Mouse (Mus musculus): ENCODE results near the gene Nelfe. TPM values are rescaled to one million over a fixed set of nuclear protein-coding genes. Genes with fewer than 3 reads are reported as not detected.

Gene Nelfe
- polyA plus RNA-seq, 1 experiment from 2014 or later: 104 TPM

- H3K4me1 ChIP-seq (ENCODE audit: control insufficient read depth, insufficient read depth, low read length): 0 out of 2 replicates have a peak, but pooled peaks cover 2% of the 10 kb centered on the region
- H3K9ac ChIP-seq (ENCODE audit: low read depth, low read length): no peak overlapping the region
- no peak overlapping the region for H3K4me2 ChIP-seq (ENCODE audit: low read depth, low read length)
- H3K4me3 ChIP-seq (ENCODE audit: low read length): no peak overlapping the region
- H3K36me3 ChIP-seq (ENCODE audit: control insufficient read depth, insufficient read depth, low read length): no peaks in the 10 kb centered on the region
- no peaks in the 10 kb centered on the region; the same call in 1 of the 2 replicates for H3K27me3 ChIP-seq (replicated peaks; ENCODE audit: control insufficient read depth, insufficient read depth, low read length)
- 56% methylated on average over 3 of the region's 3 CpGs for WGBS
- no peak overlapping the region for H3K27ac ChIP-seq (ENCODE audit: low read length)
- ATAC-seq: no peak
- H3K9me3 ChIP-seq (ENCODE audit: control insufficient read depth, low read length): no peaks in the 10 kb centered on the region
These were observed 33.1 kb downstream of the Nelfe start for GRCm38 (mm10) chr17:34883332-34883731.

DNA sequence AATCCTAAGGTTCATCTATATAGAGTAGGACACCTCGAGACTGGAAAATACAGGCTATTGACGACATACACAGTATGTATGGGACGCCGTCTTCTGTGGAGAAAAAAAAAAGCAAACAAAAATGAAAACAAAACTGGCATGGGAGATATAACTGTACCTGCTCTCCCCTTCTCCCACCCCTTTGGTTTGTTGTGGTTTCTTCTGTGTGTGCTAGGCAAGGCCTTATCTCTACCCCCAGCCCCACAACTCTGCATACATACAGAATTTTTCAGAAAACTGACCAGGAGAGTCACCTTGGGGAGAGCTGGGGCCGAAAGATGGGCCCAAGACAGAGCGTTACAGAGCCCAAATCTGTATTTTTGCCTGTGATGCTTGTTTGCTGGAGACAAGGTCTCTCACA lies 34.5 kb downstream of the Nelfe start:
- H3K27ac ChIP-seq (ENCODE audit: low read length): no peak overlapping the region
- no peak overlapping the region for H3K4me3 ChIP-seq (ENCODE audit: low read length)
- H3K9me3 ChIP-seq (ENCODE audit: control insufficient read depth, low read length): no peaks in the 10 kb centered on the region
- no peak overlapping the region for H3K9ac ChIP-seq (ENCODE audit: low read depth, low read length)
- H3K36me3 ChIP-seq (ENCODE audit: control insufficient read depth, insufficient read depth, low read length): no peaks in the 10 kb centered on the region
- H3K4me2 ChIP-seq (ENCODE audit: low read depth, low read length): no peak overlapping the region
- 85% methylated on average over 6 of the region's 6 CpGs for WGBS
- ATAC-seq: no peak
- no peaks in the 10 kb centered on the region; the same call in 1 of the 2 replicates for H3K27me3 ChIP-seq (replicated peaks; ENCODE audit: control insufficient read depth, insufficient read depth, low read length)
- 0 out of 2 replicates have a peak, but pooled peaks cover 2% of the 10 kb centered on the region for H3K4me1 ChIP-seq (ENCODE audit: control insufficient read depth, insufficient read depth, low read length)

GRCm38 (mm10) chr17:34885615-34886014 lies 35.4 kb downstream of the Nelfe start:
- Histone ChIP-seq H3K27ac (ENCODE audit: low read length) (no peak overlapping the region), H3K4me2 (ENCODE audit: low read depth, low read length) (no peak overlapping the region), H3K4me1 (ENCODE audit: control insufficient read depth, insufficient read depth, low read length) (0 out of 2 replicates have a peak, but pooled peaks cover 2% of the 10 kb centered on the region), H3K36me3 (ENCODE audit: control insufficient read depth, insufficient read depth, low read length) (no peaks in the 10 kb centered on the region), H3K9ac (ENCODE audit: low read depth, low read length) (no peak overlapping the region), H3K4me3 (ENCODE audit: low read length) (no peak overlapping the region), H3K27me3 (replicated peaks; ENCODE audit: control insufficient read depth, insufficient read depth, low read length) (no peaks in the 10 kb centered on the region; the same call in 1 of the 2 replicates), H3K9me3 (ENCODE audit: control insufficient read depth, low read length) (no peaks in the 10 kb centered on the region)
- ATAC-seq: no peak
- 72% methylated on average over 3 of the region's 3 CpGs for WGBS

GRCm38 (mm10) chr17:34887942-34888341 lies 37.8 kb downstream of the Nelfe start:
- H3K4me2 ChIP-seq (ENCODE audit: low read depth, low read length): no peak overlapping the region
- no peaks in the 10 kb centered on the region for H3K9me3 ChIP-seq (ENCODE audit: control insufficient read depth, low read length)
- no peaks in the 10 kb centered on the region for H3K27me3 ChIP-seq (replicated peaks; ENCODE audit: control insufficient read depth, insufficient read depth, low read length)
- H3K27ac ChIP-seq (ENCODE audit: low read length): no peak overlapping the region
- H3K36me3 ChIP-seq (ENCODE audit: control insufficient read depth, insufficient read depth, low read length): no peaks in the 10 kb centered on the region
- 85% methylated on average over 5 of the region's 5 CpGs for WGBS
- H3K4me3 ChIP-seq (ENCODE audit: low read length): no peak overlapping the region
- H3K9ac ChIP-seq (ENCODE audit: low read depth, low read length): no peak overlapping the region
- no peak for ATAC-seq
- no peaks in the 10 kb centered on the region for H3K4me1 ChIP-seq (ENCODE audit: control insufficient read depth, insufficient read depth, low read length)

- no peak overlapping the region for H3K4me2 ChIP-seq (ENCODE audit: low read depth, low read length)
- peaks cover 9% of the 10 kb centered on the region for H3K4me1 ChIP-seq (ENCODE audit: control insufficient read depth, insufficient read depth, low read length)
- H3K4me3 ChIP-seq (ENCODE audit: low read length): no peak overlapping the region
- WGBS: 87% methylated on average over 12 of the region's 12 CpGs
- H3K9ac ChIP-seq (ENCODE audit: low read depth, low read length): no peak overlapping the region
- H3K27ac ChIP-seq (ENCODE audit: low read length): no peak overlapping the region
- no peaks in the 10 kb centered on the region for H3K9me3 ChIP-seq (ENCODE audit: control insufficient read depth, low read length)
- ATAC-seq: no peak
- no peaks in the 10 kb centered on the region for H3K36me3 ChIP-seq (ENCODE audit: control insufficient read depth, insufficient read depth, low read length)
- no peaks in the 10 kb centered on the region for H3K27me3 ChIP-seq (replicated peaks; ENCODE audit: control insufficient read depth, insufficient read depth, low read length)
These were observed 40.0 kb downstream of the Nelfe start for GRCm38 (mm10) chr17:34890074-34890743.

- Histone ChIP-seq H3K9me3 (ENCODE audit: control insufficient read depth, low read length) (no peaks in the 10 kb centered on the region), H3K4me2 (ENCODE audit: low read depth, low read length) (no peak overlapping the region), H3K4me1 (ENCODE audit: control insufficient read depth, insufficient read depth, low read length) (peaks cover 19% of the 10 kb centered on the region), H3K9ac (ENCODE audit: low read depth, low read length) (no peak overlapping the region), H3K36me3 (ENCODE audit: control insufficient read depth, insufficient read depth, low read length) (peaks cover 6% of the 10 kb centered on the region; the same call in 1 of the 2 replicates), H3K27ac (ENCODE audit: low read length) (no peak overlapping the region), H3K4me3 (ENCODE audit: low read length) (no peak overlapping the region), H3K27me3 (replicated peaks; ENCODE audit: control insufficient read depth, insufficient read depth, low read length) (no peaks in the 10 kb centered on the region)
- no peak for ATAC-seq
- WGBS: 95% methylated on average over 2 of the region's 2 CpGs
These were observed 41.2 kb downstream of the Nelfe start for GRCm38 (mm10) chr17:34891377-34891776.

DNA sequence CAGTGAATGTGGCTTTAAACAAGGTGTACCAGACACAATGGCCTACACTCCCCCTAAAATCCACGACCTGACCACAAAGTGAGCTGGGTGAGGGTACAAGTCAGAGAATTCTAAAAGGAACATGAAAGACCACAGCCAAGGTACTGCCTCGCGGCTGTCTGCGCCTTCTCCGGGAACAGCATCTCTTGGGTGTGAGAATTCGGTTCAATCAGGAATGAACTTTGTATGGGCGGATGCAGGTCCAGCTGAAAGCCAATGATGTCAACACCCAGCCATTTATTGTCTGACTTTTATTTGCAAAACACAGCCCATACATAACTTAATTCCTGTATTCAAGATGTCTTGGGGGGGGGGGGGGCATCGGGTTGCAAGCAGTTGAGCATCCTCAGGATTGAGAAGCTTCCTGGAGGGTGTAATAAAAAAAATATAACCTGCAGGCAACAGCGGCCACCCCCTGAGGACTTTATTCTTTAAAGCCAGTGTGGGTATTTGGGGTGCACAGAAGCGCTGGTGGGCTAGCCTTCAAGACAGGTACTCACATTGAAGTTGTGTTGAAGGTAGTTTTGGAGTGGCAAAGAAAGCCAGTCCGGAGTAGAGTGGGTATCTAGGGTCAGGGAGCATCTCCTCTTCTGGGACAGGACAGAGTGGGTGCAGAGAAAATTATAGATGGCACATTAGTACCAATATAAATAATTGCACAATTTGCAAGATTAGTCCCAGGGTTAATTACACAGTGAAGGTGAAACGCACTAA lies 43.1 kb downstream of the Nelfe start:
- H3K4me3 ChIP-seq (ENCODE audit: low read length): peak overlapping the region; percentile 83; the same call in 1 of the 2 replicates
- peaks cover 8% of the 10 kb centered on the region; the same call in 1 of the 2 replicates for H3K36me3 ChIP-seq (ENCODE audit: control insufficient read depth, insufficient read depth, low read length)
- peak overlapping the region; percentile 95 for H3K9ac ChIP-seq (ENCODE audit: low read depth, low read length)
- peak overlapping the region; percentile 95 for H3K27ac ChIP-seq (ENCODE audit: low read length)
- no peaks in the 10 kb centered on the region for H3K9me3 ChIP-seq (ENCODE audit: control insufficient read depth, low read length)
- 69% methylated on average over 12 of the region's 12 CpGs for WGBS
- H3K4me2 ChIP-seq (ENCODE audit: low read depth, low read length): peak overlapping the region; percentile 78
- H3K27me3 ChIP-seq (replicated peaks; ENCODE audit: control insufficient read depth, insufficient read depth, low read length): no peaks in the 10 kb centered on the region
- ATAC-seq: no peak
- peaks cover 21% of the 10 kb centered on the region for H3K4me1 ChIP-seq (ENCODE audit: control insufficient read depth, insufficient read depth, low read length)

DNA sequence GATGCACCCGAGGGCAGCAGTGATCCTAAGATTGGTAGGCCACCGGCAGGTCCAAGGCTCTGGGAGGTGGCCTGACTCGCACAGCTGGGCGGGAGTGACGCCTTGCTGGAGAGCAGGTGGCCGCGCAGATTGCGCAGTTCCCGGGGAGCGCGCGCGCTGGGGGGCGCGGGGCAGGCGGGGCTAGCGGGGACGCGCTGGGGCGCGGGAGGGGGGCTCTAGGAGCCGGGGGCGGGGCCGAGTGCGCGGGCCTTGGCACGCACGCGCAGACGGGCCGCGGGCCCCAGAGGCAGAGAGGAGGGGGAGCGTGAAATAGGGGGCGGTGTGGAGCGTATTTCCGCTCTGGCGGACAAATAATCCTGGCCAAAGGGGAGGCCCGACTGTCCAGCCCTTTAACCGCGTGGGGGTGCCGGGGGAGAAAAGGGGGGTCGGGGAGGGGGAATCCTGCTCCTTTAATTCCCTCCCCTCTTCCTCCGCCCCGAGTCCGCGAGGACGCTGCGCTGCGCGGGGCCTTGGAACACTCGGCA lies 43.9 kb downstream of the Nelfe start:
- H3K4me2 ChIP-seq (ENCODE audit: low read depth, low read length): peak overlapping the region; percentile 88
- peaks cover 21% of the 10 kb centered on the region for H3K4me1 ChIP-seq (ENCODE audit: control insufficient read depth, insufficient read depth, low read length)
- under 1% methylated on average over 44 of the region's 51 CpGs for WGBS
- H3K9me3 ChIP-seq (ENCODE audit: control insufficient read depth, low read length): no peaks in the 10 kb centered on the region
- H3K36me3 ChIP-seq (ENCODE audit: control insufficient read depth, insufficient read depth, low read length): peaks cover 8% of the 10 kb centered on the region; the same call in 1 of the 2 replicates
- H3K9ac ChIP-seq (ENCODE audit: low read depth, low read length): peak overlapping the region; percentile 95
- peak overlapping the region; percentile 95 for H3K27ac ChIP-seq (ENCODE audit: low read length)
- H3K27me3 ChIP-seq (replicated peaks; ENCODE audit: control insufficient read depth, insufficient read depth, low read length): no peaks in the 10 kb centered on the region
- H3K4me3 ChIP-seq (ENCODE audit: low read length): peak overlapping the region; percentile 83
- ATAC-seq: peak; percentile 88

DNA sequence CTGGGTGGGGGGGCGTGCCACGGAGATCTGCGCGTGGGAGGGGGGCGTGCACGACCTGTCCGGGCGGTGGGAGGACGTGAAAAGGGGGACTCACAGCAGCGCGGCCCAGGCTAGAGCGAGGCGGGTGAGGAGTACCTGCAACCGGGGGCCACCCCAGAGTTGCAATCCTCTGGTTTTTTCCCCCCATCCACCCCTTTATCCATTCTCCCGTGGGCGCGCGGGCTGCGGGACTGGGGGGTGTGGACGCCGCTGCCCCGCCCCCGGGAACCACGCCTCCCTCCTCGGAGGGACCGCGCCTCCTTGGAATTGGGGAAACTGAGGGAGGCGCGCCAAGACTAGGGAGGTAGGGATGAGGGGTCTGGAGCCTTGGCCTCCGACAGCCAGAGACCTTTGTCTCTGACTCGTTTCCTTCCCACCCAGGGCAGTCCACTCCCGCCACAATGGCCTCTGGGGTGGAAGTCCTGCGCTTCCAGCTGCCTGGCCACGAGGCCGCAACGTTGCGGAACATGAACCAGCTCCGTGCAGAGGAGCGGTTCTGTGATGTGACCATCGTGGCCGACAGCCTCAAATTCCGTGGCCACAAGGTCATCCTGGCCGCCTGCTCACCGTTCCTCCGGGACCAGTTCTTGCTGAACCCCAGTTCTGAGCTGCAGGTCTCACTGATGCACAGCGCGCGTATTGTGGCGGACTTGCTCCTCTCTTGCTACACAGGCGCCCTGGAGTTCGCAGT lies 44.8 kb downstream of the Nelfe start:
- Histone ChIP-seq H3K4me3 (ENCODE audit: low read length) (peak overlapping the region; percentile 83), H3K27me3 (replicated peaks; ENCODE audit: control insufficient read depth, insufficient read depth, low read length) (no peaks in the 10 kb centered on the region), H3K4me2 (ENCODE audit: low read depth, low read length) (peak overlapping the region; percentile 88), H3K36me3 (ENCODE audit: control insufficient read depth, insufficient read depth, low read length) (peaks cover 8% of the 10 kb centered on the region; the same call in 1 of the 2 replicates), H3K27ac (ENCODE audit: low read length) (peak overlapping the region; percentile 95), H3K9me3 (ENCODE audit: control insufficient read depth, low read length) (no peaks in the 10 kb centered on the region), H3K9ac (ENCODE audit: low read depth, low read length) (peak overlapping the region; percentile 95), H3K4me1 (ENCODE audit: control insufficient read depth, insufficient read depth, low read length) (peaks cover 21% of the 10 kb centered on the region)
- ATAC-seq: peak; percentile 12
- 7% methylated on average over 51 of the region's 51 CpGs for WGBS

Data from intestine, embryonic 16.5 days (tissue).